Mouse (Mus musculus) bone marrow, adult 2 months (tissue): Measurements from ENCODE around the gene Cdh23.

Experiments
- CTCF ChIP-seq: fragments of 200-500 bp; IDR thresholded peaks from 2 replicates; pipeline ENCODE4 v1.5.1; 2011; ENCODE audit warnings: low read length, control low read depth; ENCODE audit not compliant: control insufficient read depth, insufficient read depth
- POLR2A ChIP-seq: fragments of 200-500 bp; IDR thresholded peaks from 2 replicates; pipeline ENCODE4 v1.6.1; 2011; ENCODE audit warnings: low read depth, mild to moderate bottlenecking, control low read depth, low read length, borderline replicate concordance; ENCODE audit not compliant: control insufficient read depth

GRCm38 (mm10) chr10:60578738-60579538, 117.4 kb downstream of the Cdh23 start:
- TF ChIP-seq CTCF: no peak
- TF ChIP-seq POLR2A: no peak
